Mouse (Mus musculus) midbrain, embryonic 12.5 days (tissue): ENCODE measurements at regions not wholly inside any gene's neighbourhood (a gene's known extent, or its start where the extent isn't known, plus 50 kb on each side); places are given as distances from the start of the nearest gene placed in this dataset.

Experiments
- ATAC-seq: fragments of 200-750 bp; cut with Nextera tagmentation; 2 replicates; pipeline ENCODE4 v1.8.0; 2017; ENCODE audit warnings: low read depth, moderate TSS enrichment, moderate library complexity; ENCODE audit not compliant: low FRiP score
- H3K27ac ChIP-seq: fragments of 300-500 bp; sonication (generic); replicated peaks from 2 replicates; pipeline ENCODE4 v1.5.1; 2016; ENCODE audit warnings: mild to moderate bottlenecking
- H3K27me3 ChIP-seq: fragments of 300-500 bp; sonication (generic); 2 replicates; pipeline ENCODE4 v1.6.1; 2016; ENCODE audit warnings: mild to moderate bottlenecking
- H3K36me3 ChIP-seq: fragments of 300-500 bp; sonication (generic); 2 replicates; pipeline ENCODE4 v1.6.1; 2016
- H3K4me1 ChIP-seq: fragments of 300-500 bp; sonication (generic); 2 replicates; pipeline ENCODE4 v1.6.1; 2016
- H3K4me2 ChIP-seq: fragments of 300-500 bp; sonication (generic); replicated peaks from 2 replicates; pipeline ENCODE4 v1.6.1; 2016; ENCODE audit warnings: mild to moderate bottlenecking, moderate library complexity
- H3K4me3 ChIP-seq: fragments of 300-500 bp; sonication (generic); 2 replicates; pipeline ENCODE4 v1.5.1; 2016; ENCODE audit warnings: mild to moderate bottlenecking
- H3K9ac ChIP-seq: fragments of 300-500 bp; sonication (generic); replicated peaks from 2 replicates; pipeline ENCODE4 v1.6.1; 2016; ENCODE audit warnings: mild to moderate bottlenecking, moderate library complexity
- H3K9me3 ChIP-seq: fragments of 300-500 bp; sonication (generic); 2 replicates; pipeline ENCODE4 v1.6.1; 2016; ENCODE audit warnings: mild to moderate bottlenecking
- WGBS: fragments of 180-500 bp; shearing (Covaris S2); methylation state at CpG from one replicate; pipeline ENCODE4 v1.1.7; 2016; 5-methylcytosine and 5-hydroxymethylcytosine counted together

GRCm38 (mm10) chr8:109012655-109013054 lies 481.2 kb upstream of the Pmfbp1 start:
- 21% methylated on average over 8 of the region's 8 CpGs for WGBS
- no peak for ATAC-seq
- no peaks in the 10 kb centered on the region for H3K36me3 ChIP-seq
- peaks cover 5% of the 10 kb centered on the region; the same call in 1 of the 2 replicates for H3K4me1 ChIP-seq
- no peaks in the 10 kb centered on the region for H3K27me3 ChIP-seq
- peak overlapping the region; percentile 43 for H3K27ac ChIP-seq
- H3K9ac ChIP-seq: no peak overlapping the region; the same call in 1 of the 2 replicates
- H3K4me2 ChIP-seq: 0 out of 2 replicates have a peak overlapping the region, but pooled peaks have one; percentile 1
- no peak overlapping the region for H3K4me3 ChIP-seq
- no peaks in the 10 kb centered on the region for H3K9me3 ChIP-seq

DNA sequence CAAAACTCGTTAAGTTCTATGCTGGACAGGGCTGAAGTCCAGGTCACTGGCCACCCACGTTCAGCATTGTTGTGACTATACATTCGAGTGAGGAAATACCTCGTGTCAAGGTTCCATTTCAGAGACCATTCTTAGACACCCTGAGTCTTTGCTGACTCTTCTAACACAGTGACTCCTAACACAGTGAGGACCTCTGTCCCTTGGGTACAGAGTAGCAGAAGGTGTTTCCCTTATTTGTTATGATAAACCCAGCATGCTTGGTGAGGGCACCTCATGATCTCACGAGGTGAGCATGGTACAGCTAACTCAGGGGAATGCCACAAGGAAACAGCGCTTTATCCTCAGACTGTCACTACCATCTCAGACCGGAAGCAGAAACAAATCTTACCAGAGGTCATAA lies 480.2 kb upstream of the Pmfbp1 start:
- H3K27me3 ChIP-seq: no peaks in the 10 kb centered on the region
- ATAC-seq: no peak
- H3K9me3 ChIP-seq: no peaks in the 10 kb centered on the region
- no peak overlapping the region for H3K4me2 ChIP-seq
- no peaks in the 10 kb centered on the region for H3K36me3 ChIP-seq
- H3K27ac ChIP-seq: no peak overlapping the region
- WGBS: 65% methylated on average over 7 of the region's 7 CpGs
- H3K4me1 ChIP-seq: peaks cover 5% of the 10 kb centered on the region; the same call in 1 of the 2 replicates
- no peak overlapping the region for H3K4me3 ChIP-seq
- no peak overlapping the region for H3K9ac ChIP-seq

- no peak for ATAC-seq
- H3K27me3 ChIP-seq: no peaks in the 10 kb centered on the region
- 68% methylated on average over 7 of the region's 7 CpGs for WGBS
- H3K27ac ChIP-seq: no peak overlapping the region
- H3K36me3 ChIP-seq: no peaks in the 10 kb centered on the region
- H3K9me3 ChIP-seq: no peaks in the 10 kb centered on the region
- no peak overlapping the region for H3K4me3 ChIP-seq
- no peak overlapping the region for H3K4me2 ChIP-seq
- peaks cover 5% of the 10 kb centered on the region; the same call in 1 of the 2 replicates for H3K4me1 ChIP-seq
- H3K9ac ChIP-seq: no peak overlapping the region
These were observed 479.1 kb upstream of the Pmfbp1 start for GRCm38 (mm10) chr8:109014746-109015145.

GRCm38 (mm10) chr8:109019565-109019964 lies 474.3 kb upstream of the Pmfbp1 start:
- Histone ChIP-seq H3K36me3 (no peaks in the 10 kb centered on the region), H3K9me3 (no peaks in the 10 kb centered on the region), H3K27me3 (no peaks in the 10 kb centered on the region), H3K4me3 (no peak overlapping the region), H3K4me1 (no peaks in the 10 kb centered on the region), H3K9ac (no peak overlapping the region), H3K27ac (no peak overlapping the region), H3K4me2 (no peak overlapping the region)
- 90% methylated on average over 7 of the region's 7 CpGs for WGBS
- ATAC-seq: no peak

GRCm38 (mm10) chr8:109020102-109020501 lies 473.7 kb upstream of the Pmfbp1 start:
- Histone ChIP-seq H3K9me3 (no peaks in the 10 kb centered on the region), H3K4me1 (no peaks in the 10 kb centered on the region), H3K4me2 (no peak overlapping the region), H3K27me3 (no peaks in the 10 kb centered on the region), H3K4me3 (no peak overlapping the region), H3K27ac (no peak overlapping the region), H3K9ac (no peak overlapping the region), H3K36me3 (no peaks in the 10 kb centered on the region)
- ATAC-seq: no peak
- 89% methylated on average over 4 of the region's 4 CpGs for WGBS

DNA sequence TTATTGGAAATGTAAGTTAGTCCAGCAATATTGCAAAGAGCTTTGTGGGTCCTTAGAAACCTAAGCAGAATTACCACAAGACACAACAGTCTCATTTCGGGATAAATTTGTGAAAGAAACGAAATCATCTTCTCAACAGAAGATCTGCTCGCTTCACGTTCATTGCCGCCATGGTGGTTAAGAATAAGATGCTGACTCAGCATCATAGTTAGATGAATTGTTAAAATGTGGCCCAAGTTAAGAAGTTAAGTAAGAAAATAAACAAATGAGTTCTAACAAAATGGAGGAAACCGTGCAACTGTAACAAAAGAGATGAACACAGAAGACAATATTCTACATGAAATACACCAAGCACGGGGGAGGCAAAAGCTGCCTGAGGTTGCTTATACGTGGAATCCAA lies 465.9 kb upstream of the Pmfbp1 start:
- Histone ChIP-seq H3K4me1 (no peaks in the 10 kb centered on the region), H3K27me3 (no peaks in the 10 kb centered on the region), H3K4me2 (no peak overlapping the region), H3K27ac (no peak overlapping the region), H3K9ac (no peak overlapping the region), H3K4me3 (no peak overlapping the region), H3K36me3 (no peaks in the 10 kb centered on the region), H3K9me3 (no peaks in the 10 kb centered on the region)
- 94% methylated on average over 8 of the region's 8 CpGs for WGBS
- no peak for ATAC-seq

GRCm38 (mm10) chr8:109053608-109054007 lies 440.2 kb upstream of the Pmfbp1 start:
- Histone ChIP-seq H3K9me3 (no peaks in the 10 kb centered on the region), H3K9ac (no peak overlapping the region), H3K27ac (no peak overlapping the region), H3K4me1 (no peaks in the 10 kb centered on the region), H3K4me3 (no peak overlapping the region), H3K36me3 (no peaks in the 10 kb centered on the region), H3K27me3 (no peaks in the 10 kb centered on the region), H3K4me2 (no peak overlapping the region)
- ATAC-seq: no peak
- 84% methylated on average over 4 of the region's 4 CpGs for WGBS

DNA sequence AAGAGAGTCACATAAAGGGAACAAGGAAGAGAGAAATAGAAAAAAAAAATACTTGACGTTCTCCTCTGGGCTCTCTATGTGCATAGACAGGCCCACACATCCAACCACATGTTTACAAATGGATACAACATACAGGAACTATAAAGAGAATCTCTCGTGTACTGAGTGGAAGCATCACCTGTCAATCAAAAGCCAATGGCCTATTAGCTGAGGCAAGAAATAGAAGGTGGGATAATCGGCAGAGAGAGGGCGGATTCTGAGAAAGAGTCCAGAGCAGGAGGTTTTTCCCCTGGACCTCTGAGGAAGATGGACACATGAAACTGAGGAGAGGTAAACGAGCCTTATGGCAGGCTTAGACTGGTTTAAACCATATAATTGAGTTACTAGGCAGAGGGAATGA lies 434.7 kb upstream of the Pmfbp1 start:
- H3K4me3 ChIP-seq: no peak overlapping the region
- H3K36me3 ChIP-seq: no peaks in the 10 kb centered on the region
- no peaks in the 10 kb centered on the region for H3K4me1 ChIP-seq
- ATAC-seq: no peak
- no peaks in the 10 kb centered on the region for H3K27me3 ChIP-seq
- no peaks in the 10 kb centered on the region for H3K9me3 ChIP-seq
- H3K4me2 ChIP-seq: no peak overlapping the region
- H3K9ac ChIP-seq: no peak overlapping the region
- 76% methylated on average over 5 of the region's 5 CpGs for WGBS
- no peak overlapping the region for H3K27ac ChIP-seq

DNA sequence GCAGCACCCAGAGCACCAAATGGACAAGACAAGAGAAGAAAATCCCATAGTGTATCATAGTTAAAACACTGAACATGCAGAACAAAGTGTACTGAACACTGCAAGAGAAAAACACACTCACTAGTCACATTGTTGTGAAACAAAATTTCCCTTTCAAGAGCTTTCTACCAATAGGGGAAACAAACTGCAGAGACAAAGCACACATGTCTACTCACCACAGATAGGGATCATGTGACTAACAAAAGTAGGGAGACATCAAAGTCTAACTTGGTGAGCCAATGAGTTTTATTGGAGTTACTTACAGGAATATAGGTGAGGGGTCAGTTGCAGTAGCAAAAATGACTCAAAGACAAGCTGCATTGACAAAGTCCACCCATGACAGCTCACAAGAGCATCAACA lies 431.5 kb upstream of the Pmfbp1 start:
- H3K4me1 ChIP-seq: no peaks in the 10 kb centered on the region
- no peak overlapping the region for H3K9ac ChIP-seq
- no peak for ATAC-seq
- no peak overlapping the region for H3K4me2 ChIP-seq
- H3K9me3 ChIP-seq: no peaks in the 10 kb centered on the region
- no peak overlapping the region for H3K27ac ChIP-seq
- H3K27me3 ChIP-seq: no peaks in the 10 kb centered on the region
- no peak overlapping the region for H3K4me3 ChIP-seq
- no peaks in the 10 kb centered on the region for H3K36me3 ChIP-seq

DNA sequence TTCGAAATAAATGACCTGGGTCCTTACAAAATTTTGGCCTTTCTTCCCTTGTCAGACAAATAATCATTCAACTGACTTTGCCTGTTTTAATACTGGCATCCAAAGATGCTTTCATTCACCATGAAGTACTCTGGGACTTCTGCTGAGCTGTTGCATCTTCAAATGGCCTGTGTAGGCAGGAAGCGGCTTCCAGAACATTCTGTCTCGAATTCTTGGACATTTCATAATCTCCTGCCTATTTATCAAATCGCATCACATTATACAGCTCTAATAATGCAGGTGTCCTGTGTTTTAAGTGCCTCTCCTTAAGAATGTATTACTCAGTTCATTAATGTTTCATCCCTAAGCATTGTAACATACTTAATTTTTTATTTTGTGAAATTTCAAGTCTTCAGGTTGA lies 420.1 kb upstream of the Pmfbp1 start:
- H3K9me3 ChIP-seq: 0 out of 2 replicates have a peak, but pooled peaks cover 5% of the 10 kb centered on the region
- H3K4me2 ChIP-seq: no peak overlapping the region
- no peak for ATAC-seq
- 91% methylated on average over 4 of the region's 4 CpGs for WGBS
- no peak overlapping the region for H3K4me3 ChIP-seq
- H3K27me3 ChIP-seq: no peaks in the 10 kb centered on the region
- H3K36me3 ChIP-seq: no peaks in the 10 kb centered on the region
- H3K4me1 ChIP-seq: no peaks in the 10 kb centered on the region
- H3K27ac ChIP-seq: no peak overlapping the region
- no peak overlapping the region for H3K9ac ChIP-seq

DNA sequence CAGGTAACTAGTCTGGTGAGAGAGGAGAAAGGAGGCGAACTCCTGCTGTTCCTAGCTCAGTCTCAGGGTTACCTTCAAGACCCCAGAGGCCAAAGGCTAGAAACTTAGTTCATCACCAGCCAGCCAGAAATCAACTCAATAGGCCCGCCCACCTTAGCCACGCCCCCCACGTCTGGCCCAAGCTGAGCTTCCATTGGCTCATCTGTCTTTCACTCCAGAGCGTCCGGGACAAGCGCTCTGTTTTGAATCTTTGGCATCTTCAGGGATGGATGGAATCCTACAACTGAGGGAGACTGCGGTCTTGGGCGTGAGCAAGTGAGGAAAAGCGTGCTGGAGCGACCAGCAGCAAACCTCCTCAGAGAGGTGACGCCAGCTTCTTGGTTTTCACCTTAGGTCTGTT lies 418.8 kb upstream of the Pmfbp1 start:
- no peak for ATAC-seq

DNA sequence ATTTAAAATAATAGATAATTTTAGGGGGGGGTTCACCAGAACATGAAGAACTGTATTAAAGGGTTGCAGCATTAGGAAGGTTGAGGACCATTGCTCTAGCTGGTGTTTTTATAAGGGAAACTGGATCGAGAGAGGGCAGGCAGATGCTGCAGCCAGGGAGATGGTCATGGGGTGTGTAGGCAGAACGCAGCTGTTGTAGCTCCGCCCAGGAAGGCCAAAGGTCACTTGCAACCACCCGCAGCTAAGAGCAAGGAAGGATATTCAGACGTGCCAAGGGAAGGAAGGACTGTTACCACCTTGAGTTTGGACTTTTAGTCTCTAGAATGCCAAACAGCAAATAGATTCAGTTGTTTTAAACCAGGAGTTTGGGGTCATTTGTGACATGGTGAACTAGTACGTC lies 414.6 kb upstream of the Pmfbp1 start:
- Histone ChIP-seq H3K4me1 (no peaks in the 10 kb centered on the region), H3K27ac (no peak overlapping the region), H3K4me3 (no peak overlapping the region), H3K9me3 (0 out of 2 replicates have a peak, but pooled peaks cover 5% of the 10 kb centered on the region), H3K4me2 (no peak overlapping the region), H3K27me3 (no peaks in the 10 kb centered on the region), H3K9ac (no peak overlapping the region), H3K36me3 (no peaks in the 10 kb centered on the region)
- 60% methylated on average over 6 of the region's 6 CpGs for WGBS
- no peak for ATAC-seq

More for the DNA sequence above, 418.8 kb upstream of the Pmfbp1 start:
- Histone ChIP-seq H3K4me3 (peak overlapping the region; percentile 33), H3K27me3 (no peaks in the 10 kb centered on the region), H3K9me3 (0 out of 2 replicates have a peak, but pooled peaks cover 5% of the 10 kb centered on the region), H3K4me1 (no peaks in the 10 kb centered on the region), H3K36me3 (no peaks in the 10 kb centered on the region), H3K9ac (no peak overlapping the region), H3K4me2 (peak overlapping the region; percentile 50), H3K27ac (no peak overlapping the region)
- WGBS: 13% methylated on average over 12 of the region's 12 CpGs

- no peak overlapping the region for H3K4me3 ChIP-seq
- H3K9ac ChIP-seq: no peak overlapping the region
- ATAC-seq: no peak
- 86% methylated on average over 5 of the region's 5 CpGs for WGBS
- H3K36me3 ChIP-seq: no peaks in the 10 kb centered on the region
- no peaks in the 10 kb centered on the region for H3K27me3 ChIP-seq
- H3K4me1 ChIP-seq: no peaks in the 10 kb centered on the region
- H3K4me2 ChIP-seq: no peak overlapping the region
- no peak overlapping the region for H3K27ac ChIP-seq
- H3K9me3 ChIP-seq: 0 out of 2 replicates have a peak, but pooled peaks cover 5% of the 10 kb centered on the region
These were observed 412.5 kb upstream of the Pmfbp1 start for GRCm38 (mm10) chr8:109081295-109081694.
